Mouse (Mus musculus) lung, postnatal 36 days (tissue): ENCODE measurements at regions not wholly inside any gene's neighbourhood (a gene's known extent, or its start where the extent isn't known, plus 50 kb on each side); places are given as distances from the start of the nearest gene placed in this dataset.

ENCODE experiments used
- DNase-seq: peaks from one replicate; pipeline ENCODE4 v3.0.0; 2022; ENCODE audit warnings: mixed read lengths

GRCm38 (mm10) chr8:92130025-92130557 is 227.3 kb upstream of the Irx5 start:
- DNase-seq: no peak

DNA sequence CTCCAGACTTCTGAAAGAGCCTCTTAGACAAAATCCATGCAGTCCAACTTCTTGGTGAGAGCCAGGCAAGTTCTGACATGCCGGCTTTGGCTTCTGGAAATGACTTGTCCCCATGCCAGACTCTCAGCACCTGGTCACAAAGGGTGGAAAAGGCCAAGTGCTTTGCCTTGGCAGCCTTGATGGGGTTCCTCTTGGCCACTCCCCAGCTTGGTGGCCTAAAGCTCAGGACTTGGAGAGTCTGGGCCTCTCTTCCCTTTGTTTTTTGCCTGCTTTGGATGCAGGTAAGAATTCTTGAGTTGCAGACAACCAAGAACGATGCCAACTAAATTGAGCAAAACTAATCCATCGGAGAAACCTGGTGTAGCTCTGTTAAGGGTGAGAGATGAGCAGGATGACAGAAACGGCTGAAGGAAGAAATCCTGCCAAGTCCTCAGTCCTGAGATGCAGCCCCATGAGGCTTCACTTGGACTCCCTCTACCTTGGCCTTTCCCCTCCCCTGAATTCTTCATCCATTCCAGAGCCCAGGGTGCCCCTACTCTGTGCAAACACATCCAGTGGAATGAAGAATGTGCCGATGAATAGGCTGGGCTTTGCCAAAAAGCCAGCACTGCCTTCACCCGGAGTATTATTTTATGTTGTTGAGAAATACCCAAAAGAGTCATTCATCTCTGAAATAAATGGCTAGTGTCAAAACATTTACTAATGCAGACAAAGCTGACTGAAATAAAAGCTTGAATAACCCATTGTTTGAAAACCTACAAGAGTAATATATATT is 228.0 kb upstream of the Irx5 start:
- DNase-seq: peak; percentile 83

GRCm38 (mm10) chr8:92125631-92126030 is 231.8 kb upstream of the Irx5 start:
- DNase-seq: no peak

DNA sequence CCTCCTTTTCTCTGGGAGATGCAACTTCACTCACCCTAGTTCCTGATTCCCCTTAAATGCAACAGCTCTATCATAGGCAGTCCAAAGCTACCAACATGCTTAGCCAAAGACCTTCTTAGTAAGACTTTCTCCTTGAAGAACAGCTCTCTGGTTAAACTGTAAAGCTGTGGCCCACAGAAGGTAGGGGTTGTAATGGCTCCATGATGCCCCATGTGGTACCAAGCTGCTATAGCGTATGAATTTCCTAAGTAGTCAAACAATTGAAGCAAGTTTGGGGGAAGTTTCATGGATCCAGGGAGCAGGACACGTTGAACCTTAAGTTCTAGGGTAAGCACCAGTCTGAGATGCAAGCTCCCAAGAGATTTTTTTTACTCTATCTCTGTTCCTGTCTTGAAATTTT is 236.1 kb upstream of the Irx5 start:
- DNase-seq: no peak

DNA sequence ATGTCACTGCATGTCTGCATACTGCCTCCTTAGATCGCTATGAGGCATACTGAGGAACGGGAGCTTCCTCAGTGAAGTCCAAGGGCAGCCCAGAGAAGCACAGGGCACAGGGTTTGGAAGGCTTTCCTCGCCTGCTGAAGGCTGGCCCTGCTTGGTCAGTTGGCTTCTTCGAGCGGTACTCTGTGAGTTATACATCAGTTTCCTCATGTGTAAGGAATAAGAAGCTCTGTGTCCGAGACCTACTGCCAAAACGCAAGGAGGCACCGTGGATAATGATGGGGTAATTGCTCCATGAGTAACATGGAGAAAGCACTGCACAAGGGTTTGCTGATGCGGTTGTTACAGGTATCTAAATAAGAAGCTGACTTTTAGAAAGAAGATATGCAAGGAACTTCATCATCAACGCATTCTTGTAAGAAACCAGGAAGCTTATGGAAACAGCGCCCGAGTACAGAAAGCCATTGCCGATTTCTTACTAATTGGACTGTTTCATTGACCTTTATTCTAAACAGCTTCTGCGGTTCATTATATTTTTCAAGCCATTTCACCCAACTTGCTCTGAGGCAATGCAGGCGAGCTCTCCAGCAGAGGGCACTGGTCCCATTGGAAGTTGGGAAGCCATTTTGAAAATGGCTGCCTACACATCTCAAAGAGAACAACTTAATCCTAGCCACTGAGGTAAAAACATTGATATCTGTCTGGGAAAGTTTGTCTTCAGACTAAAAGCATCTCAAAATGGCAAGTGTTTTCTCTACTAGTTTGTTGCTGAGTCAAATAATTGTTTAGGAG is 241.8 kb upstream of the Irx5 start:
- peak; percentile 40 for DNase-seq

DNA sequence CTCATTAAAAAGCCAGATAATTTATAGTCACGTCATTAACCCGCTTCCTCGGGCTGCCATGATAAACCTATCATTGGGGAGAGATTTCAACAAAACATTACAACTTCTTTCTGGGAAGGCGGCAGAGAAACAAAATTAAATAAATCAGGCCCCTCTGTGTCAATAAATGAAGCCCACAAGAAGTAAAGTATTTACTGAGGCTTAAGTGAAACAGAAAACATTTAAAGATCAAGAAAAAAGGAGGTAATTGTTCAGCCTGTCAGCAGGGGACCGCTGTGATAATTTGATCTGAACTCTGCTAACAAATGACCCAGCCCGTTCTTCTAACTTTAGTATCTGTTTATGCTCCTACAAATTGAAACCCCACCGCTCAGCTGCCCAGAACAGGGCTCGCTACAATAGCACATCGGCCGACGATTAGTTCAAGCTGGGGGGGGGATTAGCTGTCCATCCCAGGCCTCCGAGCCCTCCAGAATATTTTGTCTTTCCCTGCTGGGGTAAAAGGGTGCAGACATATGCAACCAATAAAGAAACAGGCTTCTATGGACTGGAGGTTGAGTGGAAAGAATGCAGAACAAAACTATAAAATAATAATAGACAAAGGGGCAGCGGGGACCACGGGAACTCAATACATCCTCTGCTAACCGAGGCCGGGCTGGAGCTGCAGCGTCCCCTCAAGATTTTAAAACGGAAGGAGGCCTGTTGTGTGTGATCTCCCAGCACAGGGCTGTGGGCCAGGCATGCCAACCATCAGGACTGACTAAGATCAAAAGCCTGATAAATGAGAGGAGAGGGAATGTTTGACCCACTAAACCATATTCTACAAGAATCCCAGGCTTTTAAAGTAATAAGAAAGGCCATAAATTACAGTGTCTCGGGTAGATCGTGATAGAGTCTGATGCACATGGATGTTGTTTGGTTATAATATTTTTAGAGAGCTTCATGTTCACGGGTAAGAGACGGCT is 242.8 kb upstream of the Irx5 start:
- DNase-seq: no peak

DNA sequence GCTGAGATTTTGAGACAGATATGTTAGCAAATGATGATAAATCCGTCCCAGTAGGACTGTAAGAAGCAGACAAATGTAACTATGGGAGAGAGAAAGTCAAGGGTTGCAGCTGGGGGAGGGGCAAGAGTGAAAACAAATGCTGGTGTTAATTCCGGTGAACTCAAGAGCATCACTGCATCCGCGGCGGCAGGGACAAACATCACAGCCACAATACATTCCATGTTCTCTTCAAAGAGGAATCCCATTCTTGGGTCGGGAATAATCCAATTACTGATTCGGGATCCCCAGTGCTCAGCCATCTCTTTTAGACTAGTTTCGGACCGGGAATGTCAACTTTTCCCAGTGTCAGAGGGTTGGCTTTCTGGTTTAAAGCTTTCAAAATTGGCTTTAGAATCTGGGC is 243.5 kb upstream of the Irx5 start:
- peak; percentile 19 for DNase-seq

- no peak for DNase-seq
Observed at GRCm38 (mm10) chr8:92113386-92113785, 244.0 kb upstream of the Irx5 start.

- peak; percentile 82 for DNase-seq
Observed at GRCm38 (mm10) chr8:92104561-92104960, 252.9 kb upstream of the Irx5 start.

DNA sequence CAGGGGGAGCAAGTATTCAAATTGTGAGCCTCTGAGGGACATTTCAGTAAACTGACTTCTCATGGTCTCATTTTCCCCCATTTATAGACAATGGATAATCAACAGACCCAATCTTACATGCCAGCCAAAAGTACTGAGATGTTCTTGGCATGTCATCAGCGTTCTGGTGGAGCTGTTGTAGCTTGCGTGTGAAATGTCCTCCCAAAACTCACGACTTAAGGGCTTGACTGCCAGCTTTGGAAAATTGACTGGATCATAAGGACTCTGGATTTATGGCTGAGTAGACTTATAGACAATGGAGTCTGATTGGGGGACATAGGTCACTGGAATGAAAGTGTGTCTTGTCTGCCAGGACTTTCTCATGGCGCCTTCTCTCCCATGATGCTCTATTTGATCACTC is 254.9 kb upstream of the Irx5 start:
- no peak for DNase-seq

DNA sequence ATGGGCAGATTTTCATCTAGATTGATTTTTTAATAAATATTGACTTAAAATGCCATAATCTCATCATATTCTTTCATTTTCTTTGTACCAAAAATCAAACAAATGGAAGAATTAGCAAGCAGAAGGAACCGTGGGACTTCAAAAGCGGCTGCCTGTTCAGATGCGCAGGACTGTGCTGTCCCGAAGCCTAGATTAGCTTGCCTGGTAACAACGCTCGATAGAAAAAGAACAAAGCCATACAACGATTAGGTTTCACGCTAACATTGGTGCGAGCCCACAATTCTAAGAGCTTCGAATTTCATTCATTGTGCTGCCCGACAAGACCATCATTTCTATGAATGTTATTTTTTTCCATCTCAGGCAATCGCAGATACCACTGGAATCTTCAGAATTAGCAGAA is 262.1 kb upstream of the Irx5 start:
- DNase-seq: no peak

DNA sequence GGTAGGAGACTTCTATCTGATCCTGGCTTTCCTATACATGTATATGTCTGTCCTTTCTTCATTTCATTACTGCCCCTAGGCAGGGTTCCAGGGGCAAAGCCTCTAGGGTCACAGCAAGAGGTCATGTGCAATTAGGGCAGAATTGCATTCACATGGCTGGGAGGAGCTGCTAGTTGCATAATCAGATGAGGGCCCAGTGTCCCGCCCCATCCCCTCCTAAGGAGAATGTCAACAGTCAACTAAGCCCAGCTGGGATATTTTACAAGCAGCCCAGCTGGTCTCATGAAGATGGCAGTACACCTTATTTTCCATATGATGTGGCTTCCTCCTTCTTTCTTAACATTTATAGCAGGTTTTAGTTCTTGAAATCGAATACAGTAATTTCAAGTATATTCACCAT is 273.3 kb upstream of the Irx5 start:
- peak; percentile 57 for DNase-seq

- DNase-seq: no peak
Observed at GRCm38 (mm10) chr8:92081900-92082299, 275.5 kb upstream of the Irx5 start.

DNA sequence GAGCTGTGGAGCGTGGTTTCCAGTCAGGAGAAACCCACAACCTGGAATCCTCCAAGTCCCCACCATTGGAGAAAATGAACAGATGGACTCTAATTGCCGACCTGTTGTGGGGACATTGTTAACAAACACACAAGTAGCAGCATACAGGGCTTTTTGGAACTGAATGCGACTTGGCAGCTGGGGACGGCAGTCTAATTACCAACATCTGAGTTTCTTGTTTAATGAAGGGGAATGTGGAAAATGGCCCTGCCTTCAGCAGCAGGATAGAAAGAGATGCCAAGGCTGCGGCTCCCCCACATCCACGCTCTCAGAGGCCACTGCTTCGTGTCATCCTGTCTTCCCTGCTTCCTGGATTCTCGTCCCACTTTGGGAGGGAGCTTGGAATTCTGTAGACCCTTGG is 276.6 kb upstream of the Irx5 start:
- DNase-seq: no peak

GRCm38 (mm10) chr8:92077611-92078010 is 275.7 kb upstream of the Irx3 start:
- no peak for DNase-seq

GRCm38 (mm10) chr8:92072254-92072615 is 270.4 kb upstream of the Irx3 start:
- DNase-seq: no peak

DNA sequence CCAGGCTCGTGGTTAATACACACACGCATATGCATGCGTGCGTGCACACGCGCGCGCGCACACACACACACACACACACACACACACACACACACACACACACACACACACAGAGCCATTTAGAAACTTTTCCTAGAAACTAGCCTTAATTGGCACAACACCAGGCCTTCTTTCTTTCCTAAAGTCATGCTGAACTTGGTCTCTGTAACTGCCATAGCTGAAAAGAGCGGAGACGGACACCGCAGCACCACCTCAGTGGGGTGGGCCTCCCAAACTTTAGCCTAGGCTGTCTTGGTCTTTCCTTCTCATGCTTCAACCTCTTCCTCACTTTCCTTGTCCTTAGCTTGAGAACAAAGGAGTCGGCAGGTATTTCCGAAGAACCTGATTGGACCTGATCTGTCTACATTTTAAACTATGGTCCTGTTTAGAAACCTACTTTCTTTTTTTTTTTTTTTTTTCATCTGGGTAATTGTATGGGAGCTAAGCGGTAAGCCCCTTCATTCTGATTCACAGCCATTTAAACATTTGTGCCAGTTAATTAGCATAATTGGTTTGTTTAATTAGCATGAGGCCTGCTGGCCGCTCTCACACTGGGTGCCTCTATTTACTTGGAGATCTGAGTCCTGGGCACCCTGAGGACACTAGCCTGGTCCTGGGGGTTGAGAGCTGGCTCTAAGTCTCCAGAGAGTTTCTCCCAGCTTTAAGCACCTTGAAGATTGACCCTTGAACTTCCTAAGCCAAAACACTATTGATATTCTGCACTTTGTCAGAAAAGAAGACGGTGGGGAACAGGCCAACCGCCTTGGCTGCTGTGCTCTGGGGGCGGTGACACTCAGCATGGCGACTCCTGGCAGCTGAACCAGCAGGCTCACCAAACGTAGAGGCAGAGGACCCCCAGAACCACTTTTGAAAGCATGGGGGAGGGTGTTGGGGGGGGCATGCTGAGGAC is 269.7 kb upstream of the Irx3 start:
- DNase-seq: no peak

DNA sequence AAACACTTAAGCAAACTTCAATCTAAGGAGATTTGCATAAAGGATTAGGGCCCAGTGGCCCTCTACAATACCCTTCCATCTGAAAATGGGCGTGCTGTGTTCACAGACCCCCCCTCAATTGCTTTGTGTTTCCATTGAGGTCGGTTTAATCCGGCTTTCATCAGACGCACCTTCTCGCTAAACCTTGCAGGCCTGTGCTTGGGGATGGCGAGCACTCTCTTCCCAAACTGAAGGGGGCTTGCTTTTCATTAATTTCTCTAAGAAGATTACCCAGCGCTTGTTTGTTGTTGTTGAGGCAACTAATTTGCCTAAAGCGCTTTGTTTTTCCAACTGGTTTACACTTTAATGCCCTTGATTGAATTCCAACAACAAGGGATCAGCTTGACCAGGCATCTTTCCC is 268.8 kb upstream of the Irx3 start:
- no peak for DNase-seq

DNA sequence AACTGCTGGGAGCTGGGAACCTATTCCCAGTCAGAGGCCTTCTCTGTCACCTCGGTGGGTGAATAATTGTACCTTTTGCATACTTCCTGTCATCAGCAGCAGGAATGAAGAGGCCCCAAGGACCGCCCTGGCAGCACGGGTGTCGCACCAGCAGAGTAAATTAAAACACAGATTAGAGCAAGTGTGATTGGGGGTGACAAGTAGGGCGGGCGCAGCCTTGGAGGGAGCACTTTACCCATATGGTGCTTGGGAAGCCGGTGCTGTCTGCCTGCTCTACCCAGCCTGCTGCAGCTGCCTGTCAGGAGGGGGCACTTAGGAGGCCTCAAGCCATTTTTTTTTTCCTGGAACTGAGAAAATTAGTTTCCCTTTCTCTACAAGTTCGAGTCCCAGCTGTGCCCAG is 264.6 kb upstream of the Irx3 start:
- DNase-seq: no peak

DNA sequence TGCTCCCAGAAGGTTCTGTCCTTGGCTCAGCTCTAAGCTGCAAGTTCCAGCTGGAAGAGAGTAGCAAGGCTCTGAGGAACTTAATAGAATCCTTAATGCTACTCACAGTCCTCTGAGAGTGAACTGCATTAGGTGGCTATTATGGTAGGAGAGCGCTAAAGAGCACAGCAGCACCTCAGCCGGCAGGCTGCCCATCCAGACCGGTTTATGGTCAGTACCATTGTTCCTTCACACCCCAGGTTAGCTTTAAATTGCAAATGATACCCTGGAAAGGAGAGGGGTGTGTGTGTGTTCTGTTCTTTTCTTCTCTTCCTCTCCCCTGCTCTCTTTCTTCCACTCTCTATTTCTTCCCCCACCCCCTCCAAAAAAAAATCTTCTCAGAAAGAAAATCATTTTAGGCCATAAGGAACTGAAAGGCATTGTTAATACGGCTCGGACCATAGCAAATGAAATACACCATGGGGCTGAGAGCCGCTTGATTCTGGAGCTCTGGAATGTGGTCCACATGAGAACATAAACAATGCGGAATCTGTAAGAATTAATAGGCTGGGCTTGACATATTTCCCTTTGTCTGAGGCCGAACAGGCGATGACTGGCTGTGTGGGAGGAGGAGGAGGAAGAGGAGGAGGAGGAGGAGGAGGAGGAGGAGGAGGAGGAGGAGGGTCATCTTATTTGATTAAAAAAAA is 263.8 kb upstream of the Irx3 start:
- DNase-seq: peak; percentile 9

DNA sequence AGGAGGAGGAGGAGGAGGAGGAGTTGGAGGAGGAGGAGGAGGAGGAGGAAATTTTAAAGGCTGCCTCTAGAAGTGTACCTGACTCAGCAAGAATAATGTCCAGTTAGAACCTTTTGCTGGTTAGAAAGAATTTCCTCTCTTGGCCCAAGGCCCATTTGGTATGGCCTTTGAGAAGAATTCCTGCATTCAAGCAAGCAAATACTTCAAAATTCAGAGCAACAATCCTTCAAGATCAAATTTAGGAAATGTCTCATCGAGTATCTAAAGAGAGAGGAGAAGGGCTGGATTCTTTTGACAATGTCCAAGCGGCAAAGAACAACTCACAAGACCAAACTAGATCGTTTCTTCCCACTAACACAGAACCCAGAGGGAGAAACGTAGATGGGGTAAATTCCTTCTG is 263.1 kb upstream of the Irx3 start:
- DNase-seq: peak; percentile 32
